Mouse (Mus musculus) layer of hippocampus, postnatal 36 days (tissue): ENCODE results near the gene Ergic1. TPM values are rescaled to one million over a fixed set of nuclear protein-coding genes. Genes with fewer than 3 reads are reported as not detected.

Experiments used
- DNase-seq, 2 experiments: peaks; one replicate each; pipeline ENCODE4 v3.0.0; 2022
- total RNA-seq, 2 experiments: library from RNA; stranded (reverse); gene quantifications; 2 replicates each; pipeline ENCODE4 v1.2.3; 2021

Gene Ergic1
- total RNA-seq, 2 experiments from 2014 or later, result 115 to 119 TPM

DNA sequence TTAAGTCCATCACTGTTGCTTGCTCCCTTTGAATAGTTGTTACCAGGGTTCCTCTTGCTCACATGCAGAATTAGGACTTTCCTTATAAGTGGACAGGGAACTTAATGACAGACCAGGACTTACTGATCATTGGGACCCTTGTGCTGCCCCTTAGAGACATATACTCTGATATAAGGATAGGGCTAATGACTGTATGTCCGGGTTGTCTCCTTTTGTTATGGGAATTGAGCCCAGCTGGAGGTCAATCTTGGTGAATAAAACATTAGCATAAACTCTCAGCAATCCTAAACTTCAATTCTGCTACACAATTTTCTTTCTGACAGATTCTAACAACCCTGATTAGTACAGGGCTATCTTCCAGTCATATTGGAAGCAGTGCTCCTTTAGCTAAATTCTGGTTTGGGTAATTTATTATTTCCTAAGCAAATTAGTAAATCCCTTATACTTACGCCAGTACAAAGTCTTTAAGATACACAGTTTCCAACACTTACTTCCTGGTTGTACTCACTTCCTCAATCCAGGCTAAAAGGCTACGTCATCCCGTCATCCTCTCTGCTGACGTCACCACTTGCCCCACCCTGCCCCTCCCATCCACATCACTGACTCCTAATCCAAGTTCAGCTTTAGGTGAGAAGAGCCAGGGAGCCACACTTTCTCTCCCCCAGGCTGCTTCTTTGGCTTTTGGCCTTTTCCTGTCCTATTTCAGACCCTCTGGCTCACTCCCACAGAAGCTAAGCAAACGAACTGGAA is 23.4 kb upstream of the Ergic1 start:
- DNase-seq, result no peak

DNA sequence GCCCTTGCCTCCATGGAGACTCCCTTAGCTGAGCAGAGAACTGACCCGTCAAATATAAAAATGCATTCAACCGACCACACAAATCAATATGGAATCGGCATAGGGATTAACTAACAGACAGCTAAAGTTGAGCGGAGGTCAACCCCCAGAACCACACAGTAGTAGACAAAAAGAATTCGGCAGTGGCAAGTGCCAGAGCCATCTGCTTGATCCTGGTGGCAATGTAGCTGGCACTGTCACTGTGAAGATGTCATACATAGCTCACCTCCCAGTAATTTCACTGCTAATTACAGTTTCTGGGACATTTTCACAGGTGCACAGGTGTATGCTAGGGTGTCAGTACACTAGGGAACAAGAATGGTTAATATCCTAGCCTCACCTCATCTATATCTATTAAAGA is 21.2 kb upstream of the Ergic1 start:
- no peak for DNase-seq

DNA sequence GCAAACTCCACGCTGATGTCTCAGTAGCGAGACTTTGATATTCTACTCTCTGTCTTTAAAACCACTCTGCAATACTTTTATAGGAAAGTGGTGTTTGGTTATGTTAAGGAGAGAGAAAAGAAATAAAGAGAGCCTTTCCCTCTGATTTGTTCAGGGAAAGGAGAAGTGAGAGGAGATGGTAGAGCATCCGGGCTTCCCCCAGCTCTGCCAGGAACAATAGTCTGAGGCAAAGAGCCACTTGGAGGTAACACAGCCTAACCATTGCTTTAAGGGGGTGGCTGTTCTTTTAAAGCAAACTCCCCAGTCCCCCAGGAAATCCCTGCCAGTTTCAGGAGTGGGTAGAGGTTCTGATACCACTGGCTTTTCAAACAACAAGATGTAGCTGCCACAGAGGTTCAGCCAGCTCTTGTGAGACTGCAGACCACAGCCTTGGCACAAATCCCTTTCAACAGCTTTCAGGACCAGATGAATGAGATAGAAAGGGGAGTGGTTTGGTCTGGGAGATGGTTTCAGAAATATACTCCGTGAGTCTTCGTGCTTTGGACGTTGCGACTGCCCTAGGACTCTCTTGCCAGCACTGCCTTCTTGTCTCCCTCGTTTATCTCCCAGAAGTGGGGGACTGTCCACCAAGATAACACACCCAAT is 16.8 kb upstream of the Ergic1 start:
- DNase-seq, result no peak

DNA sequence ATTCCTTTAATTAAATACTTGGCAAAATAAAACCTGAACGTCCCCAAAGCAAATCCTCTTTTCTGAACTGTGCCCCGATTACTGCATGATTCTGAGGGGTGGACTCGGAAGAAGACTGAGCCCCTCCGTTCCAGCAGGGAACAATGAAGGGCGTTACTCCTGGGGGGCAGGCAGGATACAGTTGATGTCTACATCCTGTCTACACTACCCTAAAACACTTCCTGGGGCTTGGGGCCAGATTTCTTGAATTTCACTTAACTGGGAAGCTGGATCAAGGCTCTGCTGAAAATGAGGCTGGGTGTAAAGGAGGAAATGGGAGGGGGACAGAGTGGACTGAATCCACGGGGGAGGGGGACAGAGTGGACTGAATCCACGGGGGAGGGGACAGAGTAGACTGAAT is 13.5 kb upstream of the Ergic1 start:
- no peak for DNase-seq

DNA sequence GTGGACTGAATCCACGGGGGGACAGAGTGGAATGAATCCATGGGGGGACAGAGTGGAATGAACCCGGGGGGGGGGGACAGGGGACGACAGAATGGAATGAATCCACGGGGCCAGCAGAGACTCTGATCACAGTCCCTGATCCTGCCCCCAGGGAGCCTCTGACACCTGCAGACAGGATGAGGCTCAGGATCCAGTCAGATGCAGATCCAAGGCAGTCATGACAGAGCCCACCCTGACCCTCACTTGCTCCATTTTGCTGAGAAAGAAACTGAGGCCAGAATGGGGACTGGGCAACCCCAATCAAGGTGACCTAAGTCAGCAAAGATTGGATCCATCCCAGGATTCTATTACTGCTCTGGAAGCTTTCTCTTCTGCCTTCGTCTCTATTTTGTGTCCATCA is 12.7 kb upstream of the Ergic1 start:
- no peak for DNase-seq

DNA sequence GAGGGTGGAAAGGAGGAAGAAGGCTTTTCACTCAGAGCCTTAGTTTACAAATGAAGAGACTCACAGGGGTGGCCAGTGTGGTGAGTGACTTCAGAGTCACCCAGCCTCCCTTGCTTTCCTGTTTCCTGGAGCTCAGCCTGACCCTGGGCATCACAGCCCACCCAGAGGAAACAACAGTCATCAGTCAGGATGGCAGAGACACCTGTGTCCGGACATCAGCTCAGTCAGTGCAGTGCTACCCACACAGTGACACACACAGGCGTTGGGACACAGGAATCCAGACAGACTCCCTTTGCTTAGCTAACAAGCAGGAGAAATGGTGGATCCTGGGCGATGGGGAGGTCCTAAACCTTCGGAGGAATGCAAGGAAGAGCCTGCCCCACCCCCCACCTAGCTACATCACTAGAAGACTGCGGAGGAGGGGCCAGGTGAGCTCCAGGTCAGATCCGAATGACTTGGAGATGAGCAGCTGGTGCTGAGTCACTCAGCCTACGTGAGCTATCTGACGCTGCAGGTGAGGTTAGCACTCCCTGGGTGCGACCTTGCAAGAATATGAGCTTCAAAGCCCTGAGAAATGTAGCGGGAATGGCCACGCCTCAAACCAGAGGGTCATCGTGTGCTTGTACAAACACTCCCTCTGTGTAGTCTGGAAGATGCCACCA is 12.0 kb upstream of the Ergic1 start:
- no peak for DNase-seq

DNA sequence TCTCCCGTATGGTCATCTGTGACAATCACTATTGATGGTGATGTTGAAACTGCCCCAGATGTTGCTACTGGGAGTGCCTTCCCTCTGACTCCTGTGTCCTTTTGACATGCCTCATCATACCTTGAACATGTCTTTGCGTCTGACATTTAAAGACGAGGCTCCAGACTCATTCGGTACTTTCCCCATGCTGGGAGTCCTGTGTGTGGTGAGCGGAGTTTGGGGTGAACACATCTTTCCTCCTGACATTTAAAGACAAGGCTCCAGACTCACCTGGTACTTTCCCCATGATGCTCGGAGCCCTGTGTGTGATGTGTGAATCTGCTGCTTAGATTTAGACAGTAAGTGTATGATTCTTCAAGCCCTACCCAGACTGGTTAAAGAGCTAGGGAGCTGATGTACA is 10.2 kb upstream of the Ergic1 start:
- DNase-seq, result no peak

DNA sequence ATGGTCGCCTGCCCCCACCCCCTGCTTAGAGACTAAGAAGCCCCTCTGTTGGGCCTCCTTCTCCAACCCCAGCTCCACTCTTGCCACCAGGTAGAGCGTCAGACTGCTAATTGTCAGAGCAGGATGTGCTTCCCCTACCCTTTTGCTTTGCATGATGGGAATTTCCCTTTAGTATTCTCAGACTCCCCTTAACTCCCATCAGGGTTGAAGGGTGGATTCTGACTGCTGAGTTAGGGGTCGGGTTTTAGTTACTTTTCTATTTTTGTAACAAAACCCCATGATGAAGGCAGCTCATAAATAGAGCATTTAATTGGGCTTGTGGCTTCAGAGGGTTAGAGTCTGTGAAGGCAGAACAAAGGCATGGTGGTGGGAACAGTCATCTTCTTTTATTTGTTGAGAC is 8.3 kb upstream of the Ergic1 start:
- DNase-seq, result no peak

- DNase-seq, result no peak
Observed at GRCm38 (mm10) chr17:26560526-26561289, 581 bp upstream of the Ergic1 start.

GRCm38 (mm10) chr17:26561651-26562181 is 427 bp downstream of the Ergic1 start, which contains the start of gene Dusp1:
Gene Dusp1, minus strand, starts transcription at chr17:26562128.
- no peak for DNase-seq

- DNase-seq, result no peak
Observed at GRCm38 (mm10) chr17:26562292-26562691, 1.0 kb downstream of the Ergic1 start.

DNA sequence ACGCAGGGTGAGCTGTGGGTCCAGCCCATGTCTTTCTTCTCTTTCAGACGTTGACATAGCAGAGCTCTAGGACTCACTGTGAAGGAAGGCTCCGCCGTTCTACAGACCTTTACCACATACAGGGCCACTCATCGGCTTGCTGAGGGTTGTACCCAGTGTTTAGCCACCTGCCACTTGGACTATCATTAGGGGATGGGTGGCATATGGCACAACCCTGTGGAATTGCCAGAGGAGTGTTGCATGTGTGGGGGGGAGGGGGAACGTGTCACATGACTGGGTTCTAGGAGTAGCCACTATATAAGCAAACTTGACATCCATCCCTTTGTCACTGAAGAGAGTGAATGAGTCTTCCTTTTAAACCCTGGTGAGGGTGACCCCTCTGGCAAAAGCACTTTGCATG is 2.2 kb downstream of the Ergic1 start:
- no peak for DNase-seq

GRCm38 (mm10) chr17:26564439-26564838 is 3.1 kb downstream of the Ergic1 start:
- no peak for DNase-seq

DNA sequence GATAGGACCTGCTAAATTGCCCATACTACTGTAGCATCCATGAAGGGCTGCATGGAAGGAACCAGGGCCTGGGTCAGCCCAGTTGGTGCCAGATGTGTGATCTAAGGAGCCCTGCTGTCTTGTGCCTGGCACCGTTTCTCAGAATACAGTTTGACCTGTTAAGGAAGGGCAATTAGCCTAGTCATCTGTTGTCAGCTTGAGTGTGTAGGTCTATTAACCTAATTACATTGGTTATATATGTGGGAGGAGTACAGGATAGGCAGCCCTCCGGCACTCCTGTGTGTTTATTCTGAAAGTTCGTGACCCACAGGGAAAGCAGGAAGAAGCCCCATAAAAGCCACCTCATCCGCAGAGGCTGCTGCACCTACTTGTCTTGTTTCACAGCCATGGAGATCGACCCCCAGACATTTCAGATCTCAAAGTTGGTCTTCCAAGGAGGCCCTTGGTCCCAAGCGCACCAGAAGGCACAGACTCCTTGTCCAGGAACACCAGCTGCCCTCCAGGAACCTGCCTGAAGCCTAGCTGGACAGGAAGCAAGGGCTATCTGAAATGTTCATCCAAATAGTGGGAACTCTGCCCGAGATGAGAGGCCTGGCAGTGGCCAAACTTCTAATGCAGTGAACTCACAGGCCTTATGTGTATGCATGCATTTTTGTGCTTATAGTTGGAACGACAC is 6.0 kb downstream of the Ergic1 start:
- no peak for DNase-seq

DNA sequence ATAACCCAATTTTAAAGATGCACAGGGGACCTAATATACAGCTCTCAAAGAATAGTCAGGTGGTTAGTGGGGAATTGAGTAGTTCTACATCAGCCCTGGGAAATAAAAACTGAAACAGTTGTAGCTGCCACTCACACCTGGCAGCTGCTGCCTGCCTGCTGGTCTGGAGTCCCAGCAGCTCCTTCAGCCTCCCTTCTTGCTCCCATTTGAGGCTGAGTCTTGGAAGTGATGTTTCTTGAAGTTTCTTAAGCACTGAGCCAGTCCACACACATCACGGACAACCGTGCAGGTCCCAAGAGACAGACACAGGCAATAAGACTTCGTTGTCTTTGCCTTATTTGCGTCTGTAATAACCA is 6.5 kb downstream of the Ergic1 start:
- DNase-seq, result no peak

DNA sequence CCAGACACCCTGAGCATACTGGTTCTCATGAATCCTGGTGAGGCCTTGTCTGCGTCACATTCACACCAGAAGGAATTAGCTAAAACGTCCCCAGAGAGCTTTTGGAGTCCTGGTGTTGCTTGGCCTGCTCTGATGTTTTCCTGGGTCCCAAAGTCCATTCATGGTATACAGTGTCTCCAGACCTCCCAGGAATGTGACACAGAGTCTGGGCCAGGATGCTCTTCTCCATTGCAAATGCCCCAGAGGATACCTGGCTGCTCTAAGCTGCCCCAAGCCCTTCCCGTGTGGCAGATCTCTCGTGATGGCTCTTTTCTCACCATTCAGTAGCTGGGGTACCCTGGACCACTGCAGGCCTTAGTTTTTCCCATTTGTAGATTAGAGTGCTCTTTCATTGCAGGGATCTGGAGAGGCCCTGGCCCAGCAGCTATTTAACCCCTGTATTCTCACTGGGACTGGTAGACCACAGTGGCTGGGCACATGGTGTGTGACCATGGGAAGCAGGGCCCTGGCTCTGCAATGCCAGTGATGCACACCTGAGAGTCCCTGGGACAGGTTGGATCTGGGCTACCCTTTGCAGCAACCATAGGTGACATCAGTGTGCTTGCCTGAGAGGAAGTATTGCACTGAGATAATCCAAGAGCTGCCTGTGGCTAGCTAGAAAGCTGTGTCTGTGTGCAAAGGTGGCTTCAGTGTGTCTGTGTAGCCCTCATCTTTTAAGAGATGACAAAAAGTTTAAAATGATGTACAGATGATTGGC is 8.5 kb downstream of the Ergic1 start:
- no peak for DNase-seq

- DNase-seq, result no peak
Observed at GRCm38 (mm10) chr17:26570651-26571118, 9.4 kb downstream of the Ergic1 start.

DNA sequence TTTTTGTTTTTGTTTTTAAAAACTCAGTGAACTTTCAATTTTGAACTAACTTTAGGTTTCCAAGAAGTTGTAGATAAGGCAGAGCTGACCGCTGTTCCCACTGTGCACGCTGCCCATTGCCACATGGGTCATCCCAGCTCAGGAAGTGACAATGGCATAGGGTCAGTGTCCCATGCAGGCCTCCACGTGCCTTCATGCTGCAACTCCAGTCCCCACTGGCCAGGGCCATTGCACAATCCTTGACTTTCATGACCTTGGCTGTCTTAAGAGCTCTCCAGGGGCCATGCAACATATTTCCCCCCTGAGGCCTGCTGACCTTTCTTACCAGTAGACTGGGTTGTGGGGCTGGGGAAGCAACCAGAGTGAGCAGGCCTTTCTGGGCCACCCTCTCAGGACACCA is 10.1 kb downstream of the Ergic1 start:
- no peak for DNase-seq

DNA sequence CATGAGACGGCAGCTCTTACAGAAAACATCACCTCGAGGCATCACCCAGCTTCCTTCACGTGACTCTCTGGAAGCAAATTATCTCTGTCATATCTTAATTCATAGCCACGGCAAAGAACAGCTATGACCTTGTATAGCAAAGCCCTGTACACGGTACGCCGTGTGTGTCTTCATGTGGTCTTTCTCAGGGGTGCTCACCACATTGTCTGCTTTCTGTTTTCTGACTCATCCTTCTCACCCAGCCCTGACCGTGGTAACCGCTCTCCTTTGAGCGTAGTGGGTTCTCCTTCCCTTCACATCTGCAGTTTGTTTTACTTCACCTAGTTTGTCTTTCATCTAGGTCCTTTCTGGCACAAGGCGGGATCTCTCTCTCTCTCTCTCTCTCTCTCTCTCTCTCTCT is 11.0 kb downstream of the Ergic1 start:
- no peak for DNase-seq

DNA sequence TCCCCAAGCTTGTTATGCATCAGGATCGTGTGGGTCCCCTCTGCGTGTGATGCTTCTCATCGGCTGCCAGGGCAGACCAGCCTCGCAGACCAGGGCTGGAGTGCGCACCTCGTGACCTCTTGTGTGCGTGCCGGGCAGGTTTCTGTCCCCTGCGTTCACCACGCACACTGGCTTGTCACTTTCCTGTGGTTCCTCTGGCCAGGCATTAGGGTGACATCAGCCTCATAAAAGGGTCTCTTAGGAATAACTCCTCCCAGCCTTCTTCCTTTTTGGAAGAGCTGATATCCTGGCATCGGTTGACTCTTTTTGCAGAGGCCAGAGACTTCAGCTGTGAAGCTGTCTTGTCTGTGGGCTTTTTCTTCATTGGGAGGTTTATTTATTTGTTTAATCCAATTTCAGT is 12.8 kb downstream of the Ergic1 start:
- DNase-seq, result no peak

DNA sequence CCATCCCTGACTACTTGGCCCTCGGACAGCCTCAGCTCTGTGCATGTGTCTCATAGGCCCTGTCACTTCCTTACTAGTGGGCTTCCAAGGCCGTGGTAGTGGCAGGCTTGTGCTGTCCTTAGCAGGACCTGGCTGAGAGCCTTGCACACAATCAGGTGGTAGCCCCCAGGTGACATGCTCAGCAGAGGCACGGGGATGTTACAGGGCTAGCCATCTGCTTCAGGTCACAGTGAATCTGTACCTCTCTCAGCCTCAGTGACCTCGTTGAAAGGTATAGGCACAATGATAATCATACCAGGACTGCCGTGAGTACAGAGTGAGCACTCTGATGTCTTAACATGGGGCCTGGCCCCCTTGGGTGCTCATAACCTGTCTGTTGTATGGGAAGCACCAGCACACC is 13.4 kb downstream of the Ergic1 start:
- no peak for DNase-seq
